Mouse (Mus musculus) bone marrow, adult 2 months (tissue): ENCODE measurements around the gene Timeless. TPM values are rescaled to one million over a fixed set of nuclear protein-coding genes. Genes with fewer than 3 reads are reported as not detected.
A peak's percentile ranks its signal among the peaks of the same experiment; 100 is the strongest.

Experiments used
- H3K27ac ChIP-seq: fragments of 200-500 bp; 2 replicates; pipeline ENCODE4 v1.5.1; 2012; ENCODE audit warnings: low read depth, mild to moderate bottlenecking, control low read depth, inconsistent platforms, low read length; ENCODE audit not compliant: control insufficient read depth, poor library complexity, insufficient read depth
- H3K4me1 ChIP-seq: fragments of 200-500 bp; 2 replicates; pipeline ENCODE4 v1.6.1; 2011; ENCODE audit warnings: low read length; ENCODE audit not compliant: control insufficient read depth, insufficient read depth
- H3K4me3 ChIP-seq: fragments of 200-500 bp; replicated peaks from 2 replicates; pipeline ENCODE3; 2011; ENCODE audit warnings: mild to moderate bottlenecking, low read depth, low read length, control low read depth; ENCODE audit not compliant: control insufficient read depth
- CTCF ChIP-seq: fragments of 200-500 bp; IDR thresholded peaks from 2 replicates; pipeline ENCODE4 v1.5.1; 2011; ENCODE audit warnings: low read length, control low read depth; ENCODE audit not compliant: control insufficient read depth, insufficient read depth
- POLR2A ChIP-seq: fragments of 200-500 bp; IDR thresholded peaks from 2 replicates; pipeline ENCODE4 v1.6.1; 2011; ENCODE audit warnings: low read depth, mild to moderate bottlenecking, control low read depth, low read length, borderline replicate concordance; ENCODE audit not compliant: control insufficient read depth
- WGBS: fragments of 180-500 bp; shearing (Covaris S2); methylation state at CpG from one replicate; pipeline ENCODE4 v1.1.7; 2018; 5-methylcytosine and 5-hydroxymethylcytosine counted together
- polyA plus RNA-seq: library from polyadenylated mRNA; stranded (reverse); fragments of >200 nt; gene quantifications from 2 replicates; pipeline ENCODE4 v1.2.4, GENCODE M21; 2011; ENCODE audit warnings: low replicate concordance; ENCODE audit not compliant: missing spikeins, insufficient read depth, insufficient read length

Timeless gene
- polyA plus RNA-seq, 1 experiment = 61.1 TPM

- WGBS = 91% methylated on average over 6 of the region's 6 CpGs
- Histone ChIP-seq H3K27ac (no peak overlapping the region), H3K4me1 (peaks cover 2% of the 10 kb centered on the region; the same call in 1 of the 2 replicates), H3K4me3 (no peak overlapping the region)
- TF ChIP-seq CTCF (no peak), POLR2A (no peak)
Measured at GRCm38 (mm10) chr10:128193113-128193512, 38.8 kb upstream of the Timeless start.

- under 1% methylated on average over 46 of the region's 46 CpGs for WGBS
- H3K4me1 ChIP-seq = peaks cover 2% of the 10 kb centered on the region; the same call in 1 of the 2 replicates
- no peak within 1 kb of the TSS for H3K27ac ChIP-seq
- peak; percentile 18; the same call in 1 of the 2 replicates for TF ChIP-seq POLR2A
- TF ChIP-seq CTCF = no peak
- peak within 1 kb of the TSS; percentile 54 for H3K4me3 ChIP-seq
Measured at GRCm38 (mm10) chr10:128194024-128194550, 37.8 kb upstream of the Timeless start, which contains the start of gene Gls2. Gls2 (plus strand) TSS chr10:128194457.

GRCm38 (mm10) chr10:128194551-128195461 lies 37.1 kb upstream of the Timeless start:
- no peak overlapping the region for H3K27ac ChIP-seq
- WGBS = 2% methylated on average over 77 of the region's 79 CpGs
- peaks cover 2% of the 10 kb centered on the region; the same call in 1 of the 2 replicates for H3K4me1 ChIP-seq
- TF ChIP-seq POLR2A (no peak), CTCF (no peak)
- H3K4me3 ChIP-seq = peak overlapping the region; percentile 54

GRCm38 (mm10) chr10:128201856-128202255 lies 30.0 kb upstream of the Timeless start:
- H3K4me1 ChIP-seq = no peaks in the 10 kb centered on the region
- TF ChIP-seq CTCF (no peak), POLR2A (no peak)
- H3K4me3 ChIP-seq = no peak overlapping the region
- WGBS = 85% methylated on average over 6 of the region's 6 CpGs
- H3K27ac ChIP-seq = no peak overlapping the region

- H3K4me3 ChIP-seq = no peak overlapping the region
- no peaks in the 10 kb centered on the region for H3K4me1 ChIP-seq
- TF ChIP-seq POLR2A (no peak), CTCF (no peak)
- H3K27ac ChIP-seq = no peak overlapping the region
- 80% methylated on average over 15 of the region's 15 CpGs for WGBS
Measured at GRCm38 (mm10) chr10:128204941-128205340, 26.9 kb upstream of the Timeless start.

- no peak overlapping the region for H3K4me3 ChIP-seq
- no peaks in the 10 kb centered on the region; the same call in 1 of the 2 replicates for H3K4me1 ChIP-seq
- TF ChIP-seq POLR2A (no peak), CTCF (no peak)
- H3K27ac ChIP-seq = no peak overlapping the region
- WGBS = 93% methylated on average over 10 of the region's 10 CpGs
Measured at GRCm38 (mm10) chr10:128208326-128208725, 23.5 kb upstream of the Timeless start.

- Histone ChIP-seq H3K4me1 (no peaks in the 10 kb centered on the region; the same call in 1 of the 2 replicates), H3K27ac (no peak overlapping the region), H3K4me3 (no peak overlapping the region)
- no peak for TF ChIP-seq CTCF
- no peak for TF ChIP-seq POLR2A
- WGBS = 81% methylated on average over 11 of the region's 11 CpGs
Measured at GRCm38 (mm10) chr10:128209311-128210009, 22.4 kb upstream of the Timeless start.

GRCm38 (mm10) chr10:128210131-128210530 lies 21.7 kb upstream of the Timeless start:
- 60% methylated on average over 2 of the region's 2 CpGs for WGBS

More at GRCm38 (mm10) chr10:128210131-128210530, 21.7 kb upstream of the Timeless start:
- no peak overlapping the region for H3K4me3 ChIP-seq
- no peaks in the 10 kb centered on the region; the same call in 1 of the 2 replicates for H3K4me1 ChIP-seq
- no peak for TF ChIP-seq CTCF
- TF ChIP-seq POLR2A = no peak
- H3K27ac ChIP-seq = no peak overlapping the region
